ENCODE assay signal across 9 mouse cellular contexts in the genomic region with DNA sequence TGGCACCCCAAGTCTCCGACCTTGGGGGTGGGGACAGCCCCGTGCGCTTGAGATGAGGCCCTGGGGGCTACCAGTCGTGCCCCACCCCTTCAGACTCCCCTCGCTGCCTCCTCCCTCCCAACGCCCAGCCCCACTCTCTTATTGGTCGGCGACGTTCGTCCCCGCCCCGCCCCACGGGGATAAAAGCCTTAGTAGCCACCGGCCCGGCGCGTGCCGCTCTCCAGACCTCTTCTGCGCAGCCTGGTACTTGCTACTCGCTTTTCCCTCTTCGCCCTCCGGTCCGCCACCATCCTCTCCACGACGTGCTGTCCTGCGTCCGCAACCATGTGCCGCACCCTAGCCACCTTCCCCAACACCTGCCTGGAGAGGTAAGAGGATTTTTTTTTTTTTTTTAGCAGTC. TPM values are rescaled to one million over a fixed set of nuclear protein-coding genes. Genes with fewer than 3 reads are reported as not detected.
DNase-seq lines count a peak whose midpoint lies in the region; ATAC-seq and TF ChIP-seq lines count a peak whose summit lies in the region.
"Had no signal": no experiment of that assay in that cellular context is flagged by ENCODE, and none has a peak within 500 bp of the region (broad histone marks: within the 10 kb centered on the region; RNA-seq: fewer than 3 reads in every experiment).

A gene (plus strand): TSS at position 205 of the 400 bp plus-strand sequence.

- H3K27ac ChIP-seq in forebrain, embryonic 10.5 days: peak within 1 kb of the TSS; percentile 75
- H3K27ac ChIP-seq in heart, postnatal 0 days (ENCODE audit: low read depth): no peak within 1 kb of the TSS
- 0 out of 2 replicates have a peak within 1 kb of the TSS, but pooled peaks have one; percentile 16 for H3K27ac ChIP-seq in neural tube, embryonic 14.5 days (ENCODE audit: low read depth, low read length)
- no peak within 1 kb of the TSS for H3K27ac ChIP-seq in thymus, adult 2 months (ENCODE audit: control insufficient read depth, insufficient read depth, low read length)

- H3K9me3 ChIP-seq in forebrain, embryonic 10.5 days: no peaks in the 10 kb centered on the region
- H3K9me3 ChIP-seq in heart, postnatal 0 days (replicated peaks; ENCODE audit: control insufficient read depth, low read length): no peaks in the 10 kb centered on the region
- no peaks in the 10 kb centered on the region for H3K9me3 ChIP-seq in neural tube, embryonic 14.5 days (ENCODE audit: control insufficient read depth, low read length)
- H3K9me3 ChIP-seq: G1E had no signal

- no peak for TF ChIP-seq EP300 in heart, postnatal 0 days (IDR thresholded peaks at IDR 0.05; ENCODE audit: low read depth)

- TF ChIP-seq CTCF in heart, postnatal 0 days (IDR thresholded peaks at IDR 0.05; ENCODE audit: low read depth): no peak
- no peak for TF ChIP-seq CTCF in thymus, adult 2 months (IDR thresholded peaks at IDR 0.05; ENCODE audit: borderline replicate concordance, control insufficient read depth, extremely low read depth, insufficient read depth, low read length, poor library complexity)

- peaks cover 20% of the 10 kb centered on the region for H3K36me3 ChIP-seq in forebrain, embryonic 10.5 days (replicated peaks)
- H3K36me3 ChIP-seq in heart, postnatal 0 days (replicated peaks; ENCODE audit: control insufficient read depth, insufficient read depth, low read length): no peaks in the 10 kb centered on the region
- no peaks in the 10 kb centered on the region for H3K36me3 ChIP-seq in neural tube, embryonic 14.5 days (ENCODE audit: control insufficient read depth, insufficient read depth, low read length)
- H3K36me3 ChIP-seq in thymus, adult 2 months (ENCODE audit: control insufficient read depth, insufficient read depth, low read length): no peaks in the 10 kb centered on the region
- H3K36me3 ChIP-seq: G1E had no signal

- peaks cover 65% of the 10 kb centered on the region for H3K27me3 ChIP-seq in forebrain, embryonic 10.5 days (ENCODE audit: poor library complexity, severe bottlenecking)
- peaks cover 14% of the 10 kb centered on the region; the same call in 1 of the 2 replicates for H3K27me3 ChIP-seq in heart, postnatal 0 days (ENCODE audit: control insufficient read depth, insufficient read depth, low read length)
- H3K27me3 ChIP-seq in neural tube, embryonic 14.5 days (ENCODE audit: control insufficient read depth, insufficient read depth, low read length): no peaks in the 10 kb centered on the region
- no peaks in the 10 kb centered on the region; the same call in 1 of the 2 replicates for H3K27me3 ChIP-seq in thymus, adult 2 months (ENCODE audit: control insufficient read depth, insufficient read depth, low read length)

- DNase-seq in B cell, adult 2 months: peak; percentile 69 to 71
- peak; percentile 87 for DNase-seq in brain, adult 2 months (ENCODE audit: low read depth, low spot score)
- peak; percentile 83 for DNase-seq in forebrain, embryonic 10.5 days (ENCODE audit: extremely low spot score, low spot score)
- DNase-seq in heart, postnatal 0 days (ENCODE audit: low spot score): peak; percentile 70
- DNase-seq in kidney, postnatal 14 days: peak; percentile 86
- peak; percentile 65 to 71 for DNase-seq in lung, adult 18-20 months
- DNase-seq in thymus, adult 2 months: peak; percentile 65

- peak within 1 kb of the TSS; percentile 60 for H3K4me3 ChIP-seq in forebrain, embryonic 10.5 days
- H3K4me3 ChIP-seq in heart, postnatal 0 days (ENCODE audit: low read depth, low read length): peak within 1 kb of the TSS; percentile 48
- H3K4me3 ChIP-seq in neural tube, embryonic 14.5 days (ENCODE audit: low read depth, low read length): peak within 1 kb of the TSS; percentile 43
- H3K4me3 ChIP-seq in thymus, adult 2 months (ENCODE audit: control insufficient read depth, insufficient read depth, low read length): peak within 1 kb of the TSS; percentile 8

- ATAC-seq in heart, postnatal 0 days (ENCODE audit: insufficient read depth, low read depth): peak; percentile 80
- ATAC-seq in neural tube, embryonic 14.5 days (ENCODE audit: low read depth): peak; percentile 78

- peaks cover 76% of the 10 kb centered on the region for H3K4me1 ChIP-seq in forebrain, embryonic 10.5 days
- H3K4me1 ChIP-seq in heart, postnatal 0 days (ENCODE audit: control insufficient read depth, insufficient read depth): peaks cover 8% of the 10 kb centered on the region
- peaks cover 21% of the 10 kb centered on the region; the same call in 1 of the 2 replicates for H3K4me1 ChIP-seq in neural tube, embryonic 14.5 days (ENCODE audit: control insufficient read depth, insufficient read depth, low read length)
- peaks cover 10% of the 10 kb centered on the region for H3K4me1 ChIP-seq in thymus, adult 2 months (replicated peaks; ENCODE audit: control insufficient read depth, insufficient read depth, low read length)

- no peak for TF ChIP-seq POLR2A in thymus, adult 2 months (IDR thresholded peaks at IDR 0.05; ENCODE audit: control insufficient read depth, extremely low read depth, insufficient read depth, low read length, poor library complexity)

- H3K4me2 ChIP-seq in heart, postnatal 0 days (ENCODE audit: low read depth, low read length): peak within 1 kb of the TSS; percentile 75
- H3K4me2 ChIP-seq in neural tube, embryonic 14.5 days (ENCODE audit: low read depth, low read length): peak within 1 kb of the TSS; percentile 81

- 0% methylated on average over 28 of the region's 28 CpGs for WGBS in forebrain, embryonic 10.5 days
- under 1% methylated on average over 25 of the region's 28 CpGs for WGBS in heart, postnatal 0 days
- 0% methylated on average over 28 of the region's 28 CpGs for WGBS in neural tube, embryonic 14.5 days
- WGBS in thymus, adult 2 months: 2% methylated on average over 28 of the region's 28 CpGs

- peak within 1 kb of the TSS; percentile 28 for H3K9ac ChIP-seq in heart, postnatal 0 days (replicated peaks; ENCODE audit: low read depth, low read length)
- peak within 1 kb of the TSS; percentile 48 for H3K9ac ChIP-seq in neural tube, embryonic 14.5 days (replicated peaks; ENCODE audit: low read depth, low read length)

RNA-seq across cellular contexts. Expression of the gene that starts here (rescaled TPM):
- polyA plus RNA-seq in forebrain, embryonic 10.5 days (2016; fragmentation: Nextera tagmentation; extraction: Ambion mirVana): 26.2 and 31.0 TPM in 2 replicates
- total RNA-seq in heart, postnatal 0 days (2014; rRNA removed; ENCODE audit: low replicate concordance): 0.89 and 1.8 TPM in 2 replicates
- polyA plus RNA-seq in heart, postnatal 0 days (2015; fragmentation: Nextera tagmentation; extraction: Ambion mirVana): 2.2 and 3.0 TPM in 2 replicates
- 5.8 and 8.3 TPM in 2 replicates for polyA plus RNA-seq in neural tube, embryonic 14.5 days (2014; fragmentation: Nextera tagmentation; extraction: Ambion mirVana)
- 2.8 and 3.1 TPM in 2 replicates for polyA plus RNA-seq in thymus, adult 2 months (2012; rRNA removed)
- total RNA-seq: G1E had no signal
- polyA plus RNA-seq: G1E had no signal

Comparison
In these comparisons a context has a peak if more than half of its experiments do, and no peak if none do; other contexts are left out.
1. H3K27ac ChIP-seq: peak in forebrain, embryonic 10.5 days (single experiment) and neural tube, embryonic 14.5 days (single experiment); none in heart, postnatal 0 days (single experiment) and thymus, adult 2 months (single experiment).
2. H3K4me3 ChIP-seq: peak in every context shown above with its lines; median percentile 60 in forebrain, embryonic 10.5 days; 48 in heart, postnatal 0 days; 43 in neural tube, embryonic 14.5 days; 8 in thymus, adult 2 months.
3. Peak in every context shown above with its lines, with median percentiles within 50 percentile points of each other: DNase-seq.